Comparison of ENCODE assay signal across 8 mouse cellular contexts in genomic region chr9:119156278-119157201, GRCm38 (mm10). TPM values are rescaled to one million over a fixed set of nuclear protein-coding genes. Genes with fewer than 3 reads are reported as not detected.
A peak's percentile ranks its signal among the peaks of the same experiment; 100 is the strongest.
DNase-seq lines count a peak whose midpoint lies in the region; ATAC-seq lines count a peak whose summit lies in the region.

Gene Acaa1b, minus strand, starts transcription at chr9:119157093.

- peak; percentile 88 for ATAC-seq in megakaryocyte progenitor cell, adult 5-6 weeks (replicated peaks; ENCODE audit: poor library complexity)

- DNase-seq in adrenal gland, adult 8-10 months, result peak; percentile 55
- DNase-seq in embryo, embryonic 10 days (ENCODE audit: low spot score), result peak; percentile 90
- peak; percentile 80 for DNase-seq in gastrocnemius, postnatal 14 days
- DNase-seq in hindlimb bud, embryonic 11.5 days (ENCODE audit: extremely low spot score, low read depth, low spot score), result peak; percentile 39
- peak; percentile 57 to 85 for DNase-seq in left cerebral cortex, postnatal 10 days (ENCODE audit: extremely low spot score in 1 of 2, low spot score in 2 of 2)
- DNase-seq in right cerebral cortex, postnatal 25 days, result peak; percentile 46
- no peak for DNase-seq in T-cell, adult 2 months (ENCODE audit: low spot score)

- intact Hi-C loops in gastrocnemius, postnatal 14 days (cut with DNase I; ENCODE audit: low total_unique reads), result loop anchor here (10.0 kb wide), 1 partner anchor 198 kb away; the partner anchor contains the start of gene Xylb
- intact Hi-C loops in left cerebral cortex, postnatal 10 days (cut with DNase I), result no loop called here

RNA-seq across cellular contexts. Expression of gene Acaa1b, which starts in this region (rescaled TPM):
- 10 to 100 TPM in 2 of 4 experiments, 1 to 10 TPM in 2; 5.5 to 13.8 (median 9.8) TPM for total RNA-seq in adrenal gland, adult 8-10 months (2022)
- 1 to 10 TPM; 1.1 to 1.3 TPM for total RNA-seq in gastrocnemius, postnatal 14 days (2021)
- total RNA-seq in left cerebral cortex, postnatal 10 days (2021), result 1 to 10 TPM; 2.2 to 3.3 TPM
- 0.30 and 0.76 TPM in 2 replicates for total RNA-seq in megakaryocyte progenitor cell, adult 5-6 weeks (2015)
- not detected in 2 replicates for total RNA-seq in megakaryocyte progenitor cell, adult 5-6 weeks (2017)

Comparison
In these comparisons a context has a peak if more than half of its experiments do, and no peak if none do; other contexts are left out.
1. Peak in ATAC-seq in megakaryocyte progenitor cell, adult 5-6 weeks; RNA of the gene not detected or under 1 TPM.